Mouse (Mus musculus): ENCODE measurements around the gene Mrap2. TPM values are rescaled to one million over a fixed set of nuclear protein-coding genes. Genes with fewer than 3 reads are reported as not detected.
"Not testable (repeated sequence)": the region's sequence is repeated elsewhere in the genome, so short reads cannot be mapped to it uniquely, and the experiment has no call there.

Gene Mrap2
- polyA plus RNA-seq (2014; fragmentation: Nextera tagmentation; extraction: Ambion mirVana): not detected in 2 replicates

GRCm38 (mm10) chr9:87144106-87144505 is at the start of gene Mrap2:
Gene Mrap2, plus strand, starts transcription at chr9:87144306.
- H3K9me3 ChIP-seq (ENCODE audit: control insufficient read depth, low read length): no peaks in the 10 kb centered on the region
- peak within 1 kb of the TSS; percentile 55 for H3K4me2 ChIP-seq
- H3K9ac ChIP-seq (ENCODE audit: low read depth, low read length): 0 out of 2 replicates have a peak within 1 kb of the TSS, but pooled peaks have one; percentile 9
- WGBS: 2% methylated on average over 29 of the region's 29 CpGs
- no peaks in the 10 kb centered on the region; the same call in 1 of the 2 replicates for H3K4me1 ChIP-seq (replicated peaks; ENCODE audit: control insufficient read depth, insufficient read depth, low read length)
- DNase-seq (ENCODE audit: low spot score) (peak; percentile 61), ATAC-seq (replicated peaks; ENCODE audit: low FRiP score) (peak; percentile 58; the same call in 1 of the 2 replicates)
- H3K4me3 ChIP-seq (ENCODE audit: low read depth, low read length): peak within 1 kb of the TSS; percentile 24
- H3K27ac ChIP-seq (ENCODE audit: low read depth, low read length): no peak within 1 kb of the TSS
- H3K36me3 ChIP-seq (ENCODE audit: control insufficient read depth, insufficient read depth, low read length): no peaks in the 10 kb centered on the region
- H3K27me3 ChIP-seq (replicated peaks; ENCODE audit: control insufficient read depth, insufficient read depth, low read length): peaks cover 30% of the 10 kb centered on the region

DNA sequence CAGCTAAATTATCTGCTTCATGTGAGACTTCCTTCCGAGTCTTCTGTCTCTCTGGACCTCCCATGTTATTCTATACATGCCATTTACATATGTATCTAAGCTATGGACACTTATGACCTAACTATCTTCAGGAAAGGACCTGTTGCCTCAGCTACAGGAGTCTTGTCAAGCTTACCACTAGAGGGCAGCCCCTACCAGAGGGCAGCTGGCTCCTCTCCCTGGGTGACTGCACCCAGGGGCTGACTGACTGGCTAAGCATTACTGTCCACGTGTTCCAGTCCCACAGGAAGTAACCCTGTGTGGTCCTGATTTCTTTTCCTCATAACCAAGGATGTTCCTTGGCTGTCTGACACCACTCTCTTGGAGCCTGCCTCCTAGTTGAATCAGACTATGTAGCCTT is 46.1 kb upstream of the Mrap2 start:
- Histone ChIP-seq H3K4me1 (replicated peaks; ENCODE audit: control insufficient read depth, insufficient read depth, low read length) (no peaks in the 10 kb centered on the region), H3K27ac (ENCODE audit: low read depth, low read length) (no peak overlapping the region), H3K4me2 (no peak overlapping the region), H3K36me3 (ENCODE audit: control insufficient read depth, insufficient read depth, low read length) (no peaks in the 10 kb centered on the region), H3K27me3 (replicated peaks; ENCODE audit: control insufficient read depth, insufficient read depth, low read length) (no peaks in the 10 kb centered on the region), H3K4me3 (ENCODE audit: low read depth, low read length) (no peak overlapping the region), H3K9ac (ENCODE audit: low read depth, low read length) (no peak overlapping the region), H3K9me3 (ENCODE audit: control insufficient read depth, low read length) (no peaks in the 10 kb centered on the region)
- 61% methylated on average over 2 of the region's 2 CpGs for WGBS
- DNase-seq (ENCODE audit: low spot score): no peak
- ATAC-seq (replicated peaks; ENCODE audit: low FRiP score): no peak

DNA sequence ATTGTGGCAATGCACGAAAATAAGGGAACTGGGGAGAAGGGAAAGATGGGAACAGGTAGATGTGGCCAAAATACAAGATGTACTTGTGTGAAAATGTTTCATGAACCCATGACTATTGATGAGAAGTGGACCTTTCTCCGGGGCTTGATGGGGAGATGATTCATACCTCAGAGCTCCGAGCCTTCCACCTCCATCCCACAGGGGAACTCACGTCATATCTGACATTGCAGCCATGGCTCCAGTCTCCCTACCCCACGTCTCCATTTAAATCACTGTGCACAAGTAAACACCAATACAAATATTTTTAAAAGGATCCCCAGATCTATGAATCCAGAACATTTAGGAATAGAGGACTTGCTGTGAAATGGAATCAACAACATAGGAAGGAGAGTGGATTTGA is 29.1 kb upstream of the Mrap2 start:
- no peaks in the 10 kb centered on the region for H3K36me3 ChIP-seq (ENCODE audit: control insufficient read depth, insufficient read depth, low read length)
- no peak for DNase-seq (ENCODE audit: low spot score)
- H3K9ac ChIP-seq (ENCODE audit: low read depth, low read length): no peak overlapping the region
- H3K9me3 ChIP-seq (ENCODE audit: control insufficient read depth, low read length): no peaks in the 10 kb centered on the region
- H3K27me3 ChIP-seq (replicated peaks; ENCODE audit: control insufficient read depth, insufficient read depth, low read length): no peaks in the 10 kb centered on the region
- H3K4me2 ChIP-seq: no peak overlapping the region
- no peak overlapping the region for H3K27ac ChIP-seq (ENCODE audit: low read depth, low read length)
- no peak for ATAC-seq (replicated peaks; ENCODE audit: low FRiP score)
- WGBS: 75% methylated on average over 5 of the region's 5 CpGs
- no peak overlapping the region for H3K4me3 ChIP-seq (ENCODE audit: low read depth, low read length)
- no peaks in the 10 kb centered on the region for H3K4me1 ChIP-seq (replicated peaks; ENCODE audit: control insufficient read depth, insufficient read depth, low read length)

GRCm38 (mm10) chr9:87115456-87115931 is 28.6 kb upstream of the Mrap2 start:
- Histone ChIP-seq H3K27me3 (replicated peaks; ENCODE audit: control insufficient read depth, insufficient read depth, low read length) (no peaks in the 10 kb centered on the region), H3K36me3 (ENCODE audit: control insufficient read depth, insufficient read depth, low read length) (no peaks in the 10 kb centered on the region), H3K9me3 (ENCODE audit: control insufficient read depth, low read length) (no peaks in the 10 kb centered on the region), H3K27ac (ENCODE audit: low read depth, low read length) (no peak overlapping the region), H3K4me3 (ENCODE audit: low read depth, low read length) (no peak overlapping the region), H3K4me2 (no peak overlapping the region), H3K4me1 (replicated peaks; ENCODE audit: control insufficient read depth, insufficient read depth, low read length) (no peaks in the 10 kb centered on the region), H3K9ac (ENCODE audit: low read depth, low read length) (no peak overlapping the region)
- 66% methylated on average over 6 of the region's 6 CpGs for WGBS
- DNase-seq (ENCODE audit: low spot score): no peak
- no peak for ATAC-seq (replicated peaks; ENCODE audit: low FRiP score)

- no peaks in the 10 kb centered on the region for H3K36me3 ChIP-seq (ENCODE audit: control insufficient read depth, insufficient read depth, low read length)
- no peak overlapping the region for H3K4me3 ChIP-seq (ENCODE audit: low read depth, low read length)
- H3K4me1 ChIP-seq (replicated peaks; ENCODE audit: control insufficient read depth, insufficient read depth, low read length): no peaks in the 10 kb centered on the region
- no peak overlapping the region for H3K9ac ChIP-seq (ENCODE audit: low read depth, low read length)
- H3K9me3 ChIP-seq (ENCODE audit: control insufficient read depth, low read length): no peaks in the 10 kb centered on the region
- ATAC-seq (replicated peaks; ENCODE audit: low FRiP score) (no peak), DNase-seq (ENCODE audit: low spot score) (no peak)
- WGBS: 80% methylated on average over 1 of the region's 1 CpGs
- H3K4me2 ChIP-seq: no peak overlapping the region
- no peak overlapping the region for H3K27ac ChIP-seq (ENCODE audit: low read depth, low read length)
- H3K27me3 ChIP-seq (replicated peaks; ENCODE audit: control insufficient read depth, insufficient read depth, low read length): no peaks in the 10 kb centered on the region
Measured at GRCm38 (mm10) chr9:87115978-87116377, 28.1 kb upstream of the Mrap2 start.

GRCm38 (mm10) chr9:87118996-87119395 is 25.1 kb upstream of the Mrap2 start:
- H3K4me3 ChIP-seq (ENCODE audit: low read depth, low read length): no peak overlapping the region
- ATAC-seq (replicated peaks; ENCODE audit: low FRiP score) (no peak), DNase-seq (ENCODE audit: low spot score) (no peak)
- no peak overlapping the region for H3K9ac ChIP-seq (ENCODE audit: low read depth, low read length)
- H3K36me3 ChIP-seq (ENCODE audit: control insufficient read depth, insufficient read depth, low read length): no peaks in the 10 kb centered on the region
- H3K4me2 ChIP-seq: no peak overlapping the region
- WGBS: 74% methylated on average over 3 of the region's 3 CpGs
- H3K27me3 ChIP-seq (replicated peaks; ENCODE audit: control insufficient read depth, insufficient read depth, low read length): no peaks in the 10 kb centered on the region
- no peaks in the 10 kb centered on the region for H3K4me1 ChIP-seq (replicated peaks; ENCODE audit: control insufficient read depth, insufficient read depth, low read length)
- no peak overlapping the region for H3K27ac ChIP-seq (ENCODE audit: low read depth, low read length)
- H3K9me3 ChIP-seq (ENCODE audit: control insufficient read depth, low read length): no peaks in the 10 kb centered on the region

GRCm38 (mm10) chr9:87121956-87122493 is 22.1 kb upstream of the Mrap2 start:
- Histone ChIP-seq H3K4me2 (no peak overlapping the region), H3K9me3 (ENCODE audit: control insufficient read depth, low read length) (no peaks in the 10 kb centered on the region), H3K27ac (ENCODE audit: low read depth, low read length) (no peak overlapping the region), H3K9ac (ENCODE audit: low read depth, low read length) (no peak overlapping the region), H3K4me1 (replicated peaks; ENCODE audit: control insufficient read depth, insufficient read depth, low read length) (no peaks in the 10 kb centered on the region), H3K4me3 (ENCODE audit: low read depth, low read length) (no peak overlapping the region), H3K36me3 (ENCODE audit: control insufficient read depth, insufficient read depth, low read length) (no peaks in the 10 kb centered on the region), H3K27me3 (replicated peaks; ENCODE audit: control insufficient read depth, insufficient read depth, low read length) (no peaks in the 10 kb centered on the region)
- 72% methylated on average over 9 of the region's 9 CpGs for WGBS
- ATAC-seq (replicated peaks; ENCODE audit: low FRiP score) (no peak), DNase-seq (ENCODE audit: low spot score) (no peak)

- ATAC-seq (replicated peaks; ENCODE audit: low FRiP score); H3K9me3 ChIP-seq (ENCODE audit: control insufficient read depth, low read length); H3K27me3 ChIP-seq (replicated peaks; ENCODE audit: control insufficient read depth, insufficient read depth, low read length); H3K27ac ChIP-seq (ENCODE audit: low read depth, low read length); H3K4me1 ChIP-seq (replicated peaks; ENCODE audit: control insufficient read depth, insufficient read depth, low read length); DNase-seq (ENCODE audit: low spot score); H3K4me2 ChIP-seq; H3K4me3 ChIP-seq (ENCODE audit: low read depth, low read length); H3K36me3 ChIP-seq (ENCODE audit: control insufficient read depth, insufficient read depth, low read length); H3K9ac ChIP-seq (ENCODE audit: low read depth, low read length): not testable (repeated sequence)
- 74% methylated on average over 4 of the region's 6 CpGs for WGBS
Measured at GRCm38 (mm10) chr9:87127046-87127445, 17.1 kb upstream of the Mrap2 start.

- 62% methylated on average over 14 of the region's 14 CpGs for WGBS
- Histone ChIP-seq H3K4me3 (ENCODE audit: low read depth, low read length) (no peak overlapping the region), H3K9ac (ENCODE audit: low read depth, low read length) (no peak overlapping the region), H3K36me3 (ENCODE audit: control insufficient read depth, insufficient read depth, low read length) (no peaks in the 10 kb centered on the region), H3K27ac (ENCODE audit: low read depth, low read length) (no peak overlapping the region), H3K27me3 (replicated peaks; ENCODE audit: control insufficient read depth, insufficient read depth, low read length) (no peaks in the 10 kb centered on the region), H3K4me1 (replicated peaks; ENCODE audit: control insufficient read depth, insufficient read depth, low read length) (no peaks in the 10 kb centered on the region), H3K9me3 (ENCODE audit: control insufficient read depth, low read length) (no peaks in the 10 kb centered on the region), H3K4me2 (no peak overlapping the region)
- DNase-seq (ENCODE audit: low spot score): no peak
- no peak for ATAC-seq (replicated peaks; ENCODE audit: low FRiP score)
Measured at GRCm38 (mm10) chr9:87135765-87136558, 8.1 kb upstream of the Mrap2 start.
